Mouse (Mus musculus) frontal cortex, postnatal 14 days (tissue): ENCODE data around the gene Psmb8.
A peak's percentile ranks its signal among the peaks of the same experiment; 100 is the strongest.
"Not testable (repeated sequence)": the region's sequence is repeated elsewhere in the genome, so short reads cannot be mapped to it uniquely, and the experiment has no call there.

Experiments
- DNase-seq, 2 experiments: peaks; one replicate each; pipeline ENCODE4 v3.0.0; 2022; ENCODE audit warnings: low spot score in 2 of 2

The Psmb8 gene

DNA sequence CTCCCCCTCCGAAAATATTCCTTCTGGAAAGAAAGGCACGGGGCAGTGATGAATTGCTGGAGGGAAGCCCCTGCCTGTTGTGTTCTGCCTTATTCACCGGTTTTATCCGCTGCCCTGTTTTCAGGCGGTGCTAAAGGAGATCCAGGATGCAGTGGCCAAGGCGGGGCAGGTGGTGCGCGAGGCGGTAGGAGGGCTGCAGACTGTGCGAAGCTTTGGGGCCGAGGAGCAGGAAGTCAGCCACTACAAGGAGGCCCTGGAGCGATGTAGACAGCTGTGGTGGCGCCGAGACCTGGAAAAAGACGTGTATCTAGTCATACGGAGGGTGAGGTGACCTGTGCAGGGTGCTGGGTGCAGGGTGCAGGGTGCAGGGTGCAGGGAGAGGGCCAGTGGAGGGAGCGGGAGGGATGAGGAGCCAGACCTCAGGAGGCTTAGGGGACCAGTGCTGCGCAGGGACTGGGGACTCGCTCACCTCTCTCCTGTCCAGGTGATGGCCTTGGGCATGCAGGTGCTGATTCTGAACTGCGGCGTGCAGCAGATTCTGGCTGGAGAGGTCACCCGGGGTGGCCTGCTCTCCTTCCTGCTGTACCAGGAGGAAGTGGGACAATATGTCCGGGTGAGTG is 14.3 kb downstream of the Psmb8 start:
- DNase-seq, result no peak

DNA sequence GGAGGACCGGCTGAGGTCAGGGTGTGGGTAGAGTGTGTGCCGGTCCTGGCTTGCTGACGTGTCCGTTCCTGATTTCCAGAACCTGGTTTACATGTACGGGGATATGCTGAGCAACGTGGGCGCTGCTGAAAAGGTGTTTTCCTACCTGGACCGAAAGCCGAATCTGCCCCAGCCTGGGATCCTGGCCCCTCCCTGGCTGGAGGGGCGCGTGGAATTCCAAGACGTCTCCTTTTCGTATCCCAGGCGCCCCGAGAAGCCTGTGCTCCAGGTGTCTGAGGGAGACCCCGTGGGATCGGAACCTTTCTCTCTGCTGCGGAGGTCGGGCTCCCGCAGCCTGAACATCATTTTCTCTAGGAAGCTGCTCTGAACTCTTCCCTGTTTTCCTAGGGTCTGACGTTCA is 16.4 kb downstream of the Psmb8 start:
- no peak for DNase-seq

DNA sequence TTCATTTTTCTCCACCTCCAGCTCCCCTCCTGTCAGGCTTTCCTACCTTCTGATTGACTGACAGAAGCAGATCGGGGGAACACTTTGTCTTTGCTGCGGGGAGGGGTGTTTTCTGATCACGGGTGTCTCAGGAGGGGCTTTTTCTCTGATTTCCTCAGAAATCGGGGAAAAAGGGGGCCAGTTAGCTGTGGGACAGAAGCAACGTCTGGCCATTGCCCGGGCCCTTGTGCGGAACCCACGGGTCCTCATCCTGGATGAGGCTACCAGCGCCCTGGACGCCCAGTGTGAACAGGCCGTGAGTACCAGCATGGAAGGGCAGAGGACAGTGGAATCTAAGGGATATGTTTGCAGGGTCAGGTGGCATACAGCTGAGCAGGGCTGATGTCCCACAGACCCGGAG is 17.7 kb downstream of the Psmb8 start:
- no peak for DNase-seq

GRCm38 (mm10) chr17:34217216-34217928 is 19.9 kb downstream of the Psmb8 start:
- no peak for DNase-seq

DNA sequence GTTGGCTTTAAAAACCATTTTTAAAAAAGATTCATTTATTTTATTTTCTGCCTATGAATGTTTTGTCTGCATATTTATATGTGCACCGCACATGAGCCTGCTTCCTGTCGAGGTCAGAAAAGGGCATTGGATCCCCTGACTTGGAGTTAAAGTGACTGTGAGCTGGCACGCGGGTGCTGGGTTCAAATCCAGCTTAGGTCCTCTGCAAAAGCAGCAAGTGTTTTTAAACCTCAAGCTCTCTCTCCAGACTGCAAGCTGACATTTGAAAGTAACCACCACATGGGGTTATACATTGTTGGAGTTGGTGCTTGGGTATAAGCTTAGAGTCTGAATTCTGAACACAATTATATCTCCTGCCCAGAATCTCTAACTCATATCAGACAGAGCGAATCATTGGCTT is 20.5 kb downstream of the Psmb8 start:
- DNase-seq, result no peak

DNA sequence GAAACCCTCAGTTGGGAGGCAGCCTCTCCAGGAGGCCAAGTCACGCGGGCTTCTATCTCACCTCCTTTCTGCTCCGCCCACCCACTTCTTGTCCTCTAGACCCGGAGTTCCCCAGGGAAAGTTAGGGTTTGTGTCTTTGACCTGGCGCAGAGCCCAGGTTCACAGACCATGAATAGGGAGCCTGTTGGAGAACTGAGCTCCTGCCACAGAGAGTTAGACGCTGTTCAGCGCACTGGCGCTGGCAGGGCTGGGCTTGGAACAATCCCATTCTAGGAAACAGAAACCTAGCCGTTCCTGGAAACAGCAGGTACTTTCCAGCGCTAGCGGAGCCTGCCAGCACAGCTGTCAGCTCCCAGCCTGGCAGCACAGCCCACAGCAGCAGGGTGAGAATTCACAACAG is 21.2 kb downstream of the Psmb8 start:
- no peak for DNase-seq

GRCm38 (mm10) chr17:34219096-34219495 is 21.6 kb downstream of the Psmb8 start:
- DNase-seq, result not testable (repeated sequence)

DNA sequence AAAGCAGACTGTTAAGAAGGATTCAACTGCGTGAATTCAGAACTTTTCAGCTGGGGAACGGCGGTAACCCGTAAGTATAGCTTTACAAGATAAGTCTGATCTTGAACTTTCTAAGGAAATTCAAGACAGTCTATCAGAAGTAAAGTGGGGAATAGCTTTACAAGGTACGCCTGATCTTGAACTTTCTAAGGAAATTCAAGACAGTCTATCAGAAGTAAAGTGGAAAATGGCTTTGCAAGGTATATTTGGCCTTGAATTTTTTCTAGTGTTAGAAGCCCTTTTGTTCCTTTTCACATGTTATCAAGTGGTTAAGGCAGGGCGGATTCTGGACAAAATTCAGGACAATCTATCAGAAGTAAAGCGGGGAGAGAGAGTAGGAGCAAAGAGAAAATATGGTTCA is 22.3 kb downstream of the Psmb8 start:
- DNase-seq, result not testable (repeated sequence)

- DNase-seq, result not testable (repeated sequence)
Observed at GRCm38 (mm10) chr17:34220401-34220800, 22.9 kb downstream of the Psmb8 start.

DNA sequence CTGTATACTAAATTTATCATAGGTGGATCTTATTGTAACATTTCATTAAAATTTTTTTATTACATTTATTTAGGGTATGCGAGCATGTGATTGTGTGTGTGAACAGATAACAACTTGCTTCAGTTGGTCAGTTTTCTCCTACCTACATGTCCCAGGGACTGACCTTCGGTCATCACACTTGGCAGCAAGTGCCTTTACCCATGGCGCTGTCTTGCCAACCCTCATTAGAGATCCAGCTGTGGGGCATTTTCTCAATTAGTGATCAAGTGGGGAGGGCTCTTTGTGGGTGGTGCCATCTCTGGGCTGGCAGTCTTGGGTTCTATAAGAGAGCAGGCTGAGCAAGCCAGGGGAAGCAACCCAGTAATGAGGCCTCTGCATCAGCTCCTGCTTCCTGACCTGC is 27.3 kb downstream of the Psmb8 start:
- DNase-seq, result no peak

GRCm38 (mm10) chr17:34225426-34225825 is 27.9 kb downstream of the Psmb8 start:
- DNase-seq, result no peak

- not testable (repeated sequence) for DNase-seq
Observed at GRCm38 (mm10) chr17:34225911-34226310, 28.4 kb downstream of the Psmb8 start.

- DNase-seq, result peak in 1 of 2 experiments; percentile 17
Observed at GRCm38 (mm10) chr17:34230971-34231370, 33.5 kb downstream of the Psmb8 start.

DNA sequence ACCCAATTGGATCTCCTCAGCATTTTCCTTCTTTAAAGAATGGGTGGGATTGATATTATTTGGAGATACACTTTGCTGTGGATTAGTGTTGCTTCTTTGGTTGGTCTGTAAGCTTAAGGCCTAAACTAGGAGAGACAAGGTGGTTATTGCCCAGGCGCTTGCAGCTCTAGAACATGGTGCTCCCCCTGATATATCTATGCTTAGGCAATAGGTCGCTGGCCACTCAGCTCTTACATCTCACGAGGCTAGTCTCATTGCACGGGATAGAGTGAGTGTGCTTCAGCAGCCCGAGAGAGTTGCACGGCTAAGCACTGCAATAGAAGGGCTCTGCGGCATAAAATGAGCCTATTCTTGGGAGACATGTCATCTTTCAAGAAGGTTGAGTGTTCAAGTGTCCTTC is 34.5 kb downstream of the Psmb8 start:
- not testable (repeated sequence) for DNase-seq

DNA sequence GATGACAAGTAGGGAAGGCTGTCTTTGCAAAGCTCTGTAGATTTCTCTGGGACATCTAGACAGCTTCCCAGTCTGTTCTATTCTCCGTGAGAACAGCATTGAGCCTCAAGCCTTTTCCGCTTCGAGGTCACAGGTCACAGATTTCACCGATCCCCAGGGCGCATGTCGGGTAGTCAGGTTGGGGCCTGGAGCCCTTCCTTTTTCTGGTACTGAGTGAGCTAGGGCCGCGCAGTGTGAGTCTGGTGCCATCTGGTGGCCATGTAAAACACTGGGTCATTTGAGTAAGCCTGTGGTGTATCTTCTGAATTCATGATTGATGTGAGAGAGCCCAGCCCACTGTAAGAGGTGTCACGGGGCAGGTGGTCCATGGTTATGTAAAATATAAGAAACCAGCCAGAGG is 37.4 kb downstream of the Psmb8 start:
- DNase-seq, result peak; percentile 36 to 65

GRCm38 (mm10) chr17:34236691-34237090 is 39.2 kb downstream of the Psmb8 start:
- DNase-seq, result no peak

DNA sequence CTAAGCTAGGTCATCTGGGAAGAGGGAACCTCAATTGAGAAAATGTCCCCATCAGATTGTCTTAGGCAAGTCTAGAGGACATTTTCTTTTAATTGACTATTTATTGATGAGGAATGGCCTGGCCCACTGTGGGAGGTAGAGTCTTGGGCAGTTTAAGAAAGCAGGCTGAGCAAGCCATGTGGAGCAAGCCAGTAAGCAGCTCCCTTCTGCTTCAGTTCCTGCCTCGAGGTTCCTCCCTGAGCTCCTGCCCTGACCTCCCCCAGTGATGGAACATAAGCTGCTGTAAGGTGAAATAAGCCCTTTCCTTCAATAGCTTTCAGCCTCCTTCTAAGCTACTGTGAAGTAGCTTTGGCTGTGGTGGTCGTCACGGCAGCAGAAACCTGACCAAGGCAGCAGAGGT is 40.2 kb downstream of the Psmb8 start:
- DNase-seq, result no peak

- DNase-seq, result no peak
Observed at GRCm38 (mm10) chr17:34238706-34239105, 41.2 kb downstream of the Psmb8 start, which contains the start of gene H2-Ob. H2-Ob (plus strand) TSS chr17:34238903.

DNA sequence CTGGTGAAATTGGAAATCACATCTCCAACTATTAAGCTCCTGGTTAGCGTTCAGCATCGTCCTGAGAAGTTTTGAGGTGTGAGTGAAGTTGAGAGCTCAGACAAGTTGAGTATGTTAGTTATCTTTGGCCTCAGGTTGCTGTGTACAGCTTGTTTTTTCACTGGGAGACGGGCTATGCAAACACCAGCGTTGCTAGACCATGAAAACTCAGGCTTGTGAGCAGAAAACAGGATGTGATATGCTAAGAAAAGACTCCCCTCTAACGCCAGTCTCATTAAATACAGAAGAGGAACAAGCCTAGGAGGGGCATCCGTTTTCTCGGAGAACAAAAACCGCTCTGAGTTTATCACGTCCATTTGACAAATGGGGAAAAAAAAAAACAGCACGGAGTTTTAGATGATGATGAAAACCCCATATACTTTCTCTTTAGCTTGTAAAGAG is 42.1 kb downstream of the Psmb8 start:
- no peak for DNase-seq

- no peak for DNase-seq
Observed at GRCm38 (mm10) chr17:34240366-34240765, 42.8 kb downstream of the Psmb8 start.

DNA sequence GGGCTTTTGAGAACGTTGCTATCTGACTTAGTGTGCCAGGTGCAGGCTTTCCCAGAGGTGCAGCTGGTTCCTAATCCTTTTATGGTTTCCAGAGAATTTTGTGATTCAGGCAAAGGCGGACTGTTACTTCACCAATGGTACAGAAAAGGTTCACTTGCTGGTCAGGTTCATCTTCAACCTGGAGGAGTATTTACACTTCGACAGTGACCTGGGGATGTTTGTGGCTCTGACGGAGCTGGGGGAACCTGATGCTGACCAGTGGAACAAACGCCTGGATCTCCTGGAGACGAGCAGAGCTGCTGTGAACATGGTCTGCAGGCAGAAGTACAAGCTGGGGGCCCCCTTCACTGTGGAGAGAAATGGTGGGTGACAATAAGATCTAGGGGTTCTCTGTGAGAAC is 43.4 kb downstream of the Psmb8 start:
- no peak for DNase-seq

DNA sequence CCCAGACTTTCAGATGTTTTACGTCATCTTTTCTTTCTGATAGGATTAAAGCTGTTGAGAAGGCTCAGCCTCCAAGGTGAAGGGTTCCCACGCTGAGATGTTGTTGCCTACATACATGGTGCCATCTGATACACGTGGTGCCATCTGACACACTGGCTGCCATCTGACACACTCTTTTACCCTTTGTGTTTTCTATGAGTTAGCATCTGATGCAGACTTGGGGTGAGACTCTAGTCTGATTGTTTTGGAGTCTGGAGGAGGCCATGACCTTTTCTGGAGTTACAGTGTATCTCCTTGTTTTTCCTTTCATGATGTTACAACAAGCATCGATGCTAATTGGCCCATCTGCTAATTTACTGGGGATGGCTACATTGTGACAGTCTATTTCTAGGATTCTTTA is 47.1 kb downstream of the Psmb8 start:
- no peak for DNase-seq

DNA sequence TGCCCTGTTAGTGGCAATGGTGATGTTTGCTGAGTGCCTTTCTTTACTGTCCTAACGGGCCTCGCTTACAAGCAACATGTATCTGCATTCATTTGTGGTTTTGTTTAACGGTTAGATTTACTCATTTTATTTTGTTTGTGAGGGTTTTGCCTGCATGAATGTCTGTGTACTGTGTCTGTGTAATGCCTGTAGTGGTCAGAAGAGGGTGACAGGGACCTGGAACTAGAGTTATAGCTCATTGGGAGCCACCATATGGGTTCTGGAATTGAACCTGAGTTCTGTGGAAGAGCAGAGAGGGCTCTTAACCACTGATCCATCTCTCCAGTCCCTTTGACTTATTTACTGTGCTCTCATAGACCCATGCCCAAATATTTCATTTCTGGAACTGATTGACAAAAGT is 49.5 kb downstream of the Psmb8 start:
- DNase-seq, result no peak

DNA sequence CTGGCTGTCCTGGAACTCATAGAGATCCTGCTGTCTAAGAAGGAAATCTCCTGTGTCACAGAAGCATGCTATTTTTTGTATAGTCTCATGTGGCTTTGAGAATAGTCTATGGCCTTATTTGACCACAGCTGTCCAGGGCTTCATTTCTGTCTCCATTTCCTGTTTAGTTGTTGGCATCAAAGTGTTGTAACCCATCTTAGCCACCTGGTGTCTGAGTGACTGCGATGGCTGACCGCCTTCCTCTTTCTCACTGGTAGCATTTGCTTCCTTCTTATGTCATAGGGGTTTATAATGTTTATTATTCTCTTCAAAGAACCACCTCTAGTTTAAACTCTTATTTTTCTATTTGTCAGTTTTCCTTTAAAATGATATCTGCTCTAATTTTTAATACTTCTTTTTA is 51.2 kb downstream of the Psmb8 start:
- DNase-seq, result no peak
